Mouse (Mus musculus) ES-Bruce4 (cell line): ENCODE measurements around the gene Impg2. TPM values are rescaled to one million over a fixed set of nuclear protein-coding genes. Genes with fewer than 3 reads are reported as not detected.

Experiments used
- H3K27ac ChIP-seq: 2 replicates; pipeline ENCODE4 v1.5.1; 2012; ENCODE audit warnings: low read length, inconsistent platforms; ENCODE audit not compliant: insufficient read depth
- H3K27me3 ChIP-seq: 2 replicates; pipeline ENCODE4 v1.6.1; 2012; ENCODE audit warnings: mild to moderate bottlenecking, low read length, inconsistent platforms; ENCODE audit not compliant: control insufficient read depth, poor library complexity, insufficient read depth, severe bottlenecking
- H3K36me3 ChIP-seq: 2 replicates; pipeline ENCODE4 v1.6.1; 2012; ENCODE audit warnings: inconsistent platforms, mild to moderate bottlenecking, low read length, moderate library complexity; ENCODE audit not compliant: control insufficient read depth, poor library complexity, insufficient read depth, severe bottlenecking
- H3K4me1 ChIP-seq: one replicate; pipeline ENCODE4 v1.8.1; 2011; ENCODE audit warnings: low read length; ENCODE audit not compliant: control insufficient read depth, insufficient read depth
- H3K4me3 ChIP-seq: 2 replicates; pipeline ENCODE4 v1.5.1; 2011; ENCODE audit warnings: low read depth, mild to moderate bottlenecking, low read length
- H3K9ac ChIP-seq: 2 replicates; pipeline ENCODE4 v1.6.1; 2012; ENCODE audit warnings: low read depth, mild to moderate bottlenecking, inconsistent platforms; ENCODE audit not compliant: poor library complexity, severe bottlenecking
- H3K9me3 ChIP-seq: replicated peaks from 2 replicates; pipeline ENCODE4 v1.6.1; 2012; ENCODE audit warnings: mild to moderate bottlenecking, low read length, inconsistent platforms; ENCODE audit not compliant: control insufficient read depth, poor library complexity, insufficient read depth, severe bottlenecking
- CTCF ChIP-seq: IDR thresholded peaks from one replicate; pipeline ENCODE4 v1.8.1; 2011; ENCODE audit warnings: low read depth, low read length
- EP300 ChIP-seq: IDR thresholded peaks from 2 replicates; pipeline ENCODE4 v1.6.1; 2011; ENCODE audit warnings: low read depth, low read length; ENCODE audit not compliant: insufficient read depth
- POLR2A ChIP-seq: IDR thresholded peaks from one replicate; pipeline ENCODE4 v1.8.1; 2011; ENCODE audit warnings: low read length; ENCODE audit not compliant: insufficient read depth
- polyA plus RNA-seq: library from polyadenylated mRNA; stranded (reverse); fragments of >200 nt; gene quantifications from 2 replicates; pipeline ENCODE4 v1.2.4, GENCODE M21; 2011; ENCODE audit warnings: low read depth; ENCODE audit not compliant: missing spikeins, insufficient read depth, insufficient read length

Gene Impg2
- polyA plus RNA-seq, 1 experiment: 0.18 TPM

DNA sequence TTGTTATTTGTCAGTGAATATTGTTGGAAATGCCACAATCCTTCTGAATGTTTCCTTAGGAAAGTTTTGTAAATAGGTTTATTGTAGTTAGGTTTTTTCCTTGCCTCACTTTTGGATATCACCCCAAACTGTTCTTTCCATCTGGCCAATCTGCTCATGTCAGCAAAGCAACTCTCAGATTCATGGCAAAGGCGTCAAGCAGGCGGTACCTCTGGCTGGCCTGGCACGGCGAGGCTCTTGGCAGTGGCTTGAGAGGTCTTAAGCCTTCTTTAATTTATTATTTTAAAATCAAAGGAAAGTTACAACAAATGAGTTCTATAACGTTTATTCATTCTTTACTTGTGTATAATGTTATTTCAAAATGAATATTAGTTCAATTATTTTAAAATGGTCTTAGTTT, 82.0 kb downstream of the Impg2 start:
- Histone ChIP-seq H3K9ac (no peak overlapping the region), H3K4me1 (no peaks in the 10 kb centered on the region), H3K9me3 (no peaks in the 10 kb centered on the region), H3K27me3 (no peaks in the 10 kb centered on the region), H3K27ac (no peak overlapping the region), H3K4me3 (no peak overlapping the region), H3K36me3 (no peaks in the 10 kb centered on the region)
- TF ChIP-seq CTCF (no peak), EP300 (no peak), POLR2A (no peak)

DNA sequence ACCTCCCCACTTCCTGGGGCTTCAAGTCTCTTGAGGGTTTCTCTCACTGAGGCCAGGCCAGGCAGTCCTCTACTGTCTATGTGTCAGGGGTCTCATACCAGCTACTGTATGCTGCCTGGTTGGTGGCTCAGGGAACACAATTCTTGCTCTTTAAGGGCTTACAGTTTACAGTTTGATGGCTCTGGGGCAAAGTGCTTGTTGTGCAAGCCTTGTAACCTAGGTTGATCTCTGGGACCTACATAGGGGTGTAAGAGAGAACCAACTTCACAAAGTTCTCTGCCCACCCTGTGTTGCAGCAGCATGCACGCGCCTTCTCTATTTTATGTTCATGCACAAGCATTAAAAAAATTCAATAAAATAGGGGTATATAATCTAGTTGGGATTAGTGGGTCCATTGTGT, 82.9 kb downstream of the Impg2 start:
- Histone ChIP-seq H3K4me1 (no peaks in the 10 kb centered on the region), H3K9me3 (no peaks in the 10 kb centered on the region), H3K27ac (no peak overlapping the region), H3K9ac (no peak overlapping the region), H3K4me3 (no peak overlapping the region), H3K27me3 (no peaks in the 10 kb centered on the region), H3K36me3 (no peaks in the 10 kb centered on the region)
- TF ChIP-seq CTCF (no peak), POLR2A (no peak), EP300 (no peak)

DNA sequence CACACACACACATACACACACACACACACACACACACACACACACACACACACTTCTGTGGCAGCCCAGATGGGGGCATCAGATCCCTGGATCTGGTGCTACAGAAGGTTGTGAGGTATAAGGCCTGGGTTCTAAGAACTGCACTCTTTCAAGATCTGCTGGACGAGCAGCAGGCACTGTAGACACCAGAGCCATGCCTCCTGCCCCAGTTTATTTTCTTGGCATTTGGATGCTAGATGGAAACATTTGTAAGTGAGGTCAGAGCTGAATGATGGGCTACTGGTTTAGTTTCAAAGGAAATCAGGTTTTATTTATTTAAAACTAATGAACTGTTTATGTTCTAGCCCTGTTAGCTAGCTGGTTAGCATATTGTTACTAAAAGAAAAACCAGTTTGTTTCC, 90.8 kb downstream of the Impg2 start:
- Histone ChIP-seq H3K27me3 (no peaks in the 10 kb centered on the region), H3K4me3 (no peak overlapping the region), H3K9ac (no peak overlapping the region), H3K4me1 (no peaks in the 10 kb centered on the region), H3K36me3 (no peaks in the 10 kb centered on the region), H3K9me3 (no peaks in the 10 kb centered on the region), H3K27ac (no peak overlapping the region)
- TF ChIP-seq CTCF (no peak), POLR2A (no peak)

DNA sequence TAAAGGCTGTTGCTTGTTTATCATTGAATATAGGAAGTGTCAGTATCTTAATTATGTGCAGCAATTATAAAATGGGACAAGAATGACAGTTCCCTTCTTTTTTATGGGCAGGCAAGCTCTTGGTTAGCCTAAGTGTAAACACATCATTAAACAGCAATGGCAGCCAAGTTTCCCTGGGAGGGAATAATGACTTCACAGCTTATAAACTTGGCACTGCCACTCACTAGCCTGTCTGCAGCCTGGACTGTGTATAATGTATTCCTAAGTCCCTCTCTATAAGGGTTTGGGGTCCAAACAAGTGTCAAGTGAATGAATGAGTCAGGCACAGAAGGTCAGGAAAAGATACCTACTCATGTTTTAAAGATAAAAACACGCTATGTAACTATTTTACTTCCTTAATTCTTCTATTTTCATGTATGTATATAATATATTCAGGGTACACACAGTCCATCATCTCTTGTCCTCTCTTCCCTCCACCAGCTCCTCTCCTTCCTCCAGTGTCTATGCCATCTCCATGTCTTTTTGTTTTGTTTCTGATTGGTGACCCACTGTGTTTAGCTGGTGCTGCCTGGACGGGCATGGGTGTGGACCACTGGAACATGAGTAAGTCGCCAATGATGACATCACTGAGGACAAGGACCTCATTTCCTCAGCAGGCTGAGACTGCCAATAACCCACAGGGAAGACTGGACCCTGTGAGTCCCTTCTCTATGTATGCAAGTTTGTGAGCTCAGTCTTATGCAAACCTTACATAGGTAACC, 92.0 kb downstream of the Impg2 start:
- Histone ChIP-seq H3K9me3 (no peaks in the 10 kb centered on the region), H3K27ac (no peak overlapping the region), H3K4me1 (no peaks in the 10 kb centered on the region), H3K4me3 (no peak overlapping the region), H3K36me3 (no peaks in the 10 kb centered on the region), H3K27me3 (no peaks in the 10 kb centered on the region), H3K9ac (no peak overlapping the region)
- TF ChIP-seq POLR2A (no peak), EP300 (no peak), CTCF (no peak)

DNA sequence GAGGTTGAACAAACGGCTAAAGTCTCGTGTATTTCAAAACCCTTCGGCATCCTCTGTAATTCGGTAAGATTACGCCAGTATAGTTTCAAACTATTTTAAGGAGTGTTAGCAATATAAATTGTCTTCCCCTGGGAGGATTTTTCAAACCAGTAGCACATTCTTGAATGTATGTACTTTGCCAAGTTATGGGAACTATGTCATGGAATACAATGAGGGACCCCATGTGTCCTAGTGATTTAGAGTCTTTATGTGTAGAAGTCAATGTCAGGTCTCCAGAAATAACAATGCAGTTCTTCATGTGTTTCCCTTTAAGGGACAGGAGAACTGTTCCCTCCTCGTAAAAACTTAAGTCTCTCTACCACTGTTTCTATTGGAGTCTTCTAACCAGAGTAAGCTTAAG, 94.1 kb downstream of the Impg2 start:
- no peak overlapping the region for H3K4me3 ChIP-seq
- no peaks in the 10 kb centered on the region for H3K27me3 ChIP-seq
- no peaks in the 10 kb centered on the region for H3K4me1 ChIP-seq
- H3K9ac ChIP-seq: no peak overlapping the region
- no peaks in the 10 kb centered on the region for H3K9me3 ChIP-seq
- no peaks in the 10 kb centered on the region for H3K36me3 ChIP-seq
- TF ChIP-seq CTCF (no peak), POLR2A (no peak), EP300 (no peak)
- no peak overlapping the region for H3K27ac ChIP-seq

DNA sequence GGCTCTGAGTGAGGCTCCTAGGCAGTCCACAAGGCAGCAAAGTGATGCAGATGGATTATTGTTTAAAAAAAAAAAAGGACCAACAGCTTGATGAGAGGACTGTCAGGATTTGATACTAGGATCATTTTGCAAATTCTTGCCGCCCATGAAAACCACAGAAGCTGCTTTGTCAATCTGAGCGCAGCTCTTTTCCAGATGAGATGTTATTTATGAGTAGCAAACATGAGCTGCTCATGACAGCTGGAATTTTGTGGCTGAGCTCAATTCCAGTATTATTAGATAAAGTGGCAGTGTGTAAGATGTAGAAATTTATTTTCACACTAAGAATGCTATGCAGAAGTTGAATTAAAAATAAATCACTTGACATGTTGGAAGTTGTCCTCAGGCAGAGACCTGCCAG, 94.7 kb downstream of the Impg2 start:
- H3K4me1 ChIP-seq: no peaks in the 10 kb centered on the region
- no peak overlapping the region for H3K9ac ChIP-seq
- no peaks in the 10 kb centered on the region for H3K27me3 ChIP-seq
- H3K27ac ChIP-seq: no peak overlapping the region
- H3K9me3 ChIP-seq: no peaks in the 10 kb centered on the region
- H3K36me3 ChIP-seq: no peaks in the 10 kb centered on the region
- TF ChIP-seq CTCF: no peak
- TF ChIP-seq POLR2A: no peak
- no peak for TF ChIP-seq EP300
- no peak overlapping the region for H3K4me3 ChIP-seq
